Mouse (Mus musculus) stomach, postnatal 0 days (tissue): ENCODE measurements around the gene Sfxn5.

Experiments
- CTCF ChIP-seq: IDR thresholded peaks from 2 replicates; pipeline ENCODE4 v1.5.1; 2016; ENCODE audit warnings: antibody characterized with exemption, low read depth, mild to moderate bottlenecking, moderate library complexity
- EP300 ChIP-seq: optimal IDR thresholded peaks from 2 replicates; pipeline ENCODE3; 2016; ENCODE audit warnings: antibody characterized with exemption

- TF ChIP-seq CTCF: no peak
- TF ChIP-seq EP300: no peak
These were observed 141.3 kb downstream of the Sfxn5 start for GRCm38 (mm10) chr6:85191751-85192440.
